Mouse (Mus musculus) ES-E14 (cell line): ENCODE data around the gene Sgcg. TPM values are rescaled to one million over a fixed set of nuclear protein-coding genes. Genes with fewer than 3 reads are reported as not detected.
A peak's percentile ranks its signal among the peaks of the same experiment; 100 is the strongest.

ENCODE experiments used
- DNase-seq: peaks from one replicate; pipeline ENCODE4 v3.0.0-alpha.2; 2013; ENCODE audit warnings: low read depth, low spot score
- H3K27ac ChIP-seq: 2 replicates; pipeline ENCODE4 v1.5.1; 2012; ENCODE audit warnings: low read depth, mild to moderate bottlenecking, low read length, moderate library complexity, mixed read lengths; ENCODE audit not compliant: poor library complexity, insufficient read depth, severe bottlenecking
- H3K36me3 ChIP-seq: 2 replicates; pipeline ENCODE4 v1.6.1; 2012; ENCODE audit warnings: mild to moderate bottlenecking, low read length, moderate library complexity, mixed read lengths; ENCODE audit not compliant: control insufficient read depth, poor library complexity, insufficient read depth, severe bottlenecking
- H3K4me1 ChIP-seq, 2 experiments: fragments of 150-350 bp in 1 of 2; sonication (generic) in 1 of 2; 2 replicates each; pipeline ENCODE4 v1.6.1; 2012; ENCODE audit warnings: low read length in 2 of 2, mild to moderate bottlenecking in 1 of 2, mixed read lengths in 1 of 2; ENCODE audit not compliant: control insufficient read depth in 2 of 2, insufficient read depth in 2 of 2, poor library complexity in 1 of 2
- H3K4me3 ChIP-seq, 2 experiments: fragments of 150-350 bp in 1 of 2; sonication (generic) in 1 of 2; 2 replicates each; pipeline ENCODE4 v1.5.1; 2012; ENCODE audit warnings: low read length in 2 of 2, low read depth in 1 of 2, mild to moderate bottlenecking in 1 of 2, mixed read lengths in 1 of 2; ENCODE audit not compliant: insufficient read depth in 1 of 2, poor library complexity in 1 of 2, severe bottlenecking in 1 of 2
- H3K9ac ChIP-seq: 2 replicates; pipeline ENCODE4 v1.6.1; 2012; ENCODE audit warnings: low read depth, mild to moderate bottlenecking, low read length, mixed read lengths; ENCODE audit not compliant: poor library complexity, insufficient read depth, severe bottlenecking
- H3K9me3 ChIP-seq: fragments of 150-350 bp; sonication (generic); 2 replicates; pipeline ENCODE4 v1.6.1; 2012; ENCODE audit warnings: low read depth, mild to moderate bottlenecking, low read length; ENCODE audit not compliant: control insufficient read depth, insufficient read depth
- CHD2 ChIP-seq: IDR thresholded peaks from 2 replicates; pipeline ENCODE4 v1.6.1; 2014; ENCODE audit warnings: mild to moderate bottlenecking, low read depth, low read length, inconsistent platforms
- HCFC1 ChIP-seq: IDR thresholded peaks from 2 replicates; pipeline ENCODE4 v1.6.1; 2012; ENCODE audit warnings: low read length, inconsistent platforms, borderline replicate concordance; ENCODE audit not compliant: insufficient read depth
- MAFK ChIP-seq: IDR thresholded peaks from 2 replicates; pipeline ENCODE4 v1.6.1; 2014; ENCODE audit warnings: mild to moderate bottlenecking, low read depth, low read length, inconsistent platforms; ENCODE audit not compliant: insufficient read depth
- ZC3H11A ChIP-seq: IDR thresholded peaks from 2 replicates; pipeline ENCODE4 v1.6.1; 2012; ENCODE audit warnings: low read depth, mild to moderate bottlenecking, inconsistent platforms, low read length, borderline replicate concordance
- ZNF384 ChIP-seq: IDR thresholded peaks from 2 replicates; pipeline ENCODE4 v1.6.1; 2012; ENCODE audit warnings: low read depth, low read length, inconsistent platforms
- in situ Hi-C, 2 experiments: fragments of 600-800 bp; cut with MboI; formaldehyde crosslinking; loops; one replicate each; pipeline ENCODE4 v1.15.1; 2025; ENCODE audit warnings: low sequenced_read_pairs in 2 of 2, inconsistent platforms in 1 of 2; ENCODE audit not compliant: unreplicated experiment in 2 of 2
- total RNA-seq: library from RNA; depleted of rRNA; stranded (reverse); fragments of 300-350 nt; gene quantifications from 2 replicates; pipeline ENCODE4 v1.2.3, GENCODE M21; 2012

Gene Sgcg
- total RNA-seq, 1 experiment, result 0.13 TPM

- DNase-seq, result peak; percentile 55
- no peak overlapping the region for H3K4me3 ChIP-seq
- no peak overlapping the region for H3K9ac ChIP-seq
- no peak overlapping the region for H3K27ac ChIP-seq
- H3K9me3 ChIP-seq, result no peaks in the 10 kb centered on the region
- in situ Hi-C loops, result no loop called here
- TF ChIP-seq ZC3H11A (no peak), ZNF384 (no peak), MAFK (no peak), HCFC1 (no peak), CHD2 (no peak)
- H3K4me1 ChIP-seq, result peaks cover 0 to 2% of the 10 kb centered on the region in 2 experiments; a peak in 1 of 4 replicates
- H3K36me3 ChIP-seq, result no peaks in the 10 kb centered on the region
These were observed 21.1 kb downstream of the Sgcg start for GRCm38 (mm10) chr14:61237101-61237654.

GRCm38 (mm10) chr14:61235846-61236474 lies 22.3 kb downstream of the Sgcg start:
- in situ Hi-C loops, result no loop called here
- H3K9ac ChIP-seq, result no peak overlapping the region
- DNase-seq, result no peak
- no peak overlapping the region for H3K27ac ChIP-seq
- TF ChIP-seq ZNF384 (no peak), HCFC1 (no peak), ZC3H11A (no peak), CHD2 (no peak), MAFK (no peak)
- no peak overlapping the region for H3K4me3 ChIP-seq
- H3K4me1 ChIP-seq, result peaks cover 0 to 2% of the 10 kb centered on the region in 2 experiments; a peak in 1 of 4 replicates
- no peaks in the 10 kb centered on the region for H3K36me3 ChIP-seq
- H3K9me3 ChIP-seq, result no peaks in the 10 kb centered on the region

GRCm38 (mm10) chr14:61232016-61232568 lies 26.2 kb downstream of the Sgcg start:
- in situ Hi-C loops, result no loop called here
- TF ChIP-seq CHD2 (no peak), ZC3H11A (no peak), HCFC1 (no peak), MAFK (no peak)

GRCm38 (mm10) chr14:61230179-61230578 lies 28.1 kb downstream of the Sgcg start:
- no peak for DNase-seq
- Histone ChIP-seq H3K27ac (no peak overlapping the region), H3K9me3 (no peaks in the 10 kb centered on the region), H3K4me1 (no peaks in the 10 kb centered on the region), H3K36me3 (no peaks in the 10 kb centered on the region), H3K4me3 (no peak overlapping the region), H3K9ac (no peak overlapping the region)
- in situ Hi-C loops, result no loop called here
- TF ChIP-seq HCFC1, result no peak
- no peak for TF ChIP-seq CHD2
- no peak for TF ChIP-seq ZC3H11A
- TF ChIP-seq MAFK, result no peak
- no peak for TF ChIP-seq ZNF384

More at GRCm38 (mm10) chr14:61232016-61232568, 26.2 kb downstream of the Sgcg start:
- H3K36me3 ChIP-seq, result no peaks in the 10 kb centered on the region
- no peak overlapping the region for H3K27ac ChIP-seq
- no peaks in the 10 kb centered on the region for H3K4me1 ChIP-seq
- DNase-seq, result no peak
- no peak overlapping the region for H3K4me3 ChIP-seq
- no peaks in the 10 kb centered on the region for H3K9me3 ChIP-seq
- no peak overlapping the region for H3K9ac ChIP-seq

GRCm38 (mm10) chr14:61229763-61230162 lies 28.5 kb downstream of the Sgcg start:
- in situ Hi-C loops, result no loop called here

More at GRCm38 (mm10) chr14:61229763-61230162, 28.5 kb downstream of the Sgcg start:
- no peaks in the 10 kb centered on the region for H3K36me3 ChIP-seq
- TF ChIP-seq CHD2 (no peak), ZNF384 (no peak), HCFC1 (no peak), ZC3H11A (no peak), MAFK (no peak)
- H3K27ac ChIP-seq, result no peak overlapping the region
- no peaks in the 10 kb centered on the region for H3K9me3 ChIP-seq
- no peak for DNase-seq
- no peak overlapping the region for H3K4me3 ChIP-seq
- H3K4me1 ChIP-seq, result no peaks in the 10 kb centered on the region
- H3K9ac ChIP-seq, result no peak overlapping the region
